Mouse (Mus musculus) kidney, adult 2 months (tissue): ENCODE measurements around the gene Lamtor2.

Experiments used
- CTCF ChIP-seq: fragments of 200-500 bp; conservative IDR thresholded peaks from 2 replicates; pipeline ENCODE4 v1.5.1; 2011; ENCODE audit warnings: low read depth, mild to moderate bottlenecking, control low read depth, low read length, moderate library complexity, mixed read lengths; ENCODE audit not compliant: insufficient read depth, insufficient read length
- POLR2A ChIP-seq: fragments of 200-500 bp; IDR thresholded peaks from one replicate; pipeline ENCODE4 v1.6.1; 2011; ENCODE audit warnings: low read depth, low read length, control low read depth

DNA sequence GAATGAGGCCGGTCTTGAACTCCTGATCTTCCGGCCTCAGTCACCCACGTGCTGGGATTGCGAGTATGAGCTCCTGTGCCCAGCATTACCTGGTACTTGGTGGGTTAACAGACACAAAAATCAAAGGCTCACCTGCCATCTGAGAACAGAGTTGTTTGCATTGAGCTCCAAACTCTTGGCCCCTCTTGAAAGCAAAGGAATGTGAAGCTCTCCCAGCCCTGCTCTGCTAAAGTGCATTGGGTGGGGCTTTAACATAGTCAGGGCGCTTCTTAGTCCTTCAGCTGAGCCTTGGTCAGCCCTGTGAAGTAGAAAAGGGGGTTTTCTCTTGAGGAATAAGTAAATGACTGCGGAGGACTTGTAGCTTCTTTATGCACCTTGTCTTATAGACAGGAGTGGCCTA, 32.9 kb upstream of the Lamtor2 start:
- TF ChIP-seq CTCF, result no peak
- TF ChIP-seq POLR2A, result no peak
